Mouse (Mus musculus): Measurements from ENCODE around the gene Gm42791. TPM values are rescaled to one million over a fixed set of nuclear protein-coding genes. Genes with fewer than 3 reads are reported as not detected.
A peak's percentile ranks its signal among the peaks of the same experiment; 100 is the strongest.

Gene Gm42791
- total and polyA plus RNA-seq, 3 experiments = 0.42 to 1.3 TPM; not detected in 1

- no peak for TF ChIP-seq NELFE (IDR thresholded peaks at IDR 0.05; ENCODE audit: low read depth, low read length)
- TF ChIP-seq MAX (IDR thresholded peaks at IDR 0.05; ENCODE audit: low read length) = no peak
- 0 out of 2 replicates have a peak, but pooled peaks have one; percentile 22 for TF ChIP-seq NRF1 (IDR thresholded peaks at IDR 0.05; ENCODE audit: low read depth, low read length)
- no peak for TF ChIP-seq E2F4 (IDR thresholded peaks at IDR 0.05; ENCODE audit: insufficient replicate concordance, low read depth, low read length)
- TF ChIP-seq MXI1 (IDR thresholded peaks at IDR 0.05; ENCODE audit: low read depth, low read length) = no peak
Measured at GRCm38 (mm10) chr5:149005701-149006361, 10.9 kb upstream of the Gm42791 start (continued).

- no peaks in the 10 kb centered on the region for H3K36me3 ChIP-seq (replicated peaks in 1 of 2; ENCODE audit: control insufficient read depth in 1 of 2, insufficient read depth in 1 of 2, low read length in 1 of 2)
- peaks cover 4% of the 10 kb centered on the region for H3K9me3 ChIP-seq (replicated peaks; ENCODE audit: low read length)
- no peak overlapping the region for H3K4me3 ChIP-seq (replicated peaks in 1 of 3; ENCODE audit: low read depth in 2 of 3, low read length in 2 of 3, poor library complexity in 1 of 3)
- dilution Hi-C loops (cut with MboI; ENCODE audit: extremely low pct_ligation_motif_present, extremely low pct_unique_long_range_greater_than_20kb, low sequenced_read_pairs) = no loop called here
- no peak overlapping the region for H3K9ac ChIP-seq (ENCODE audit: insufficient read depth, low read depth)
- H3K27ac ChIP-seq (ENCODE audit: insufficient read depth, low read depth) = no peak overlapping the region
- no peak overlapping the region for H3K4me2 ChIP-seq (ENCODE audit: insufficient read depth, low read depth, poor library complexity, severe bottlenecking)
- no peaks in the 10 kb centered on the region for H3K79me2 ChIP-seq (replicated peaks; ENCODE audit: control insufficient read depth, extremely low read depth, insufficient read depth, poor library complexity, severe bottlenecking)
- peaks cover 4 to 40% of the 10 kb centered on the region in 2 experiments for H3K4me1 ChIP-seq (ENCODE audit: control insufficient read depth in 1 of 2, insufficient read depth in 2 of 2)
- no peak for TF ChIP-seq JUND (conservative IDR thresholded peaks at IDR 0.05; ENCODE audit: low read depth, low read length)
- peak; percentile 84 for TF ChIP-seq CHD2 (IDR thresholded peaks at IDR 0.05; ENCODE audit: low read length)
- TF ChIP-seq SIN3A (IDR thresholded peaks at IDR 0.05; ENCODE audit: low read length) = 0 out of 2 replicates have a peak, but pooled peaks have one; percentile 18
- peak; percentile 32; the same call in 1 of the 2 replicates for TF ChIP-seq ETS1 (conservative IDR thresholded peaks at IDR 0.05; ENCODE audit: low read depth, low read length)
- TF ChIP-seq EP300 (IDR thresholded peaks at IDR 0.05; ENCODE audit: low read length) = peak; percentile 18; the same call in 1 of the 2 replicates
- no peak for TF ChIP-seq PAX5 (IDR thresholded peaks at IDR 0.05; ENCODE audit: low read length)
- no peak for TF ChIP-seq POLR2AphosphoS2 (IDR thresholded peaks at IDR 0.05; ENCODE audit: low read depth, low read length)
- TF ChIP-seq CHD1 (IDR thresholded peaks at IDR 0.05; ENCODE audit: low read depth, low read length) = no peak
- TF ChIP-seq MEF2A (IDR thresholded peaks at IDR 0.05; ENCODE audit: borderline replicate concordance, low read depth, low read length) = no peak
- TF ChIP-seq BHLHE40 (IDR thresholded peaks at IDR 0.05; ENCODE audit: low read depth, low read length) = peak; percentile 40; the same call in 1 of the 2 replicates
- H3K27me3 ChIP-seq (replicated peaks) = no peaks in the 10 kb centered on the region
- in situ Hi-C loops (cut with MboI; ENCODE audit: low pct_ligation_motif_present, low pct_unique_long_range_greater_than_20kb, low sequenced_read_pairs) = no loop called here
- peak; percentile 58 for DNase-seq (ENCODE audit: extremely low read depth)
Measured at GRCm38 (mm10) chr5:149005083-149005482, 10.1 kb upstream of the Gm42791 start.

- in situ Hi-C loops (cut with MboI; ENCODE audit: low pct_ligation_motif_present, low pct_unique_long_range_greater_than_20kb, low sequenced_read_pairs) (no loop called here), dilution Hi-C loops (cut with MboI; ENCODE audit: extremely low pct_ligation_motif_present, extremely low pct_unique_long_range_greater_than_20kb, low sequenced_read_pairs) (no loop called here)
- Histone ChIP-seq H3K36me3 (replicated peaks in 1 of 2; ENCODE audit: control insufficient read depth in 1 of 2, insufficient read depth in 1 of 2, low read length in 1 of 2) (no peaks in the 10 kb centered on the region), H3K27me3 (replicated peaks) (no peaks in the 10 kb centered on the region), H3K9me3 (replicated peaks; ENCODE audit: low read length) (peaks cover 4% of the 10 kb centered on the region), H3K9ac (ENCODE audit: insufficient read depth, low read depth) (no peak overlapping the region), H3K4me3 (replicated peaks in 1 of 3; ENCODE audit: low read depth in 2 of 3, low read length in 2 of 3, poor library complexity in 1 of 3) (no peak overlapping the region), H3K4me1 (ENCODE audit: control insufficient read depth in 1 of 2, insufficient read depth in 2 of 2) (peaks cover 4 to 40% of the 10 kb centered on the region in 2 experiments), H3K4me2 (ENCODE audit: insufficient read depth, low read depth, poor library complexity, severe bottlenecking) (peak overlapping the region; percentile 55; the same call in 1 of the 2 replicates), H3K79me2 (replicated peaks; ENCODE audit: control insufficient read depth, extremely low read depth, insufficient read depth, poor library complexity, severe bottlenecking) (no peaks in the 10 kb centered on the region), H3K27ac (ENCODE audit: insufficient read depth, low read depth) (no peak overlapping the region)
- TF ChIP-seq IRF4 (IDR thresholded peaks at IDR 0.05; ENCODE audit: low read depth, low read length) (no peak), TCF12 (IDR thresholded peaks at IDR 0.05; ENCODE audit: low read depth, low read length) (no peak), USF2 (conservative IDR thresholded peaks at IDR 0.05; ENCODE audit: low read depth, low read length) (no peak), MXI1 (IDR thresholded peaks at IDR 0.05; ENCODE audit: low read depth, low read length) (no peak), TBP (conservative IDR thresholded peaks at IDR 0.05; ENCODE audit: low read depth, low read length) (no peak), SMC3 (IDR thresholded peaks at IDR 0.05; ENCODE audit: low read depth, low read length) (no peak), RAD21 (IDR thresholded peaks at IDR 0.05; ENCODE audit: low read depth, low read length) (no peak), GABPA (IDR thresholded peaks at IDR 0.05; ENCODE audit: insufficient replicate concordance, low read depth, low read length) (no peak), EP300 (IDR thresholded peaks at IDR 0.05; ENCODE audit: low read length) (no peak), HCFC1 (IDR thresholded peaks at IDR 0.05; ENCODE audit: low read depth, low read length) (no peak), PAX5 (IDR thresholded peaks at IDR 0.05; ENCODE audit: low read length) (no peak), POLR2A (IDR thresholded peaks at IDR 0.05; ENCODE audit: low read depth, low read length) (no peak), MAFK (IDR thresholded peaks at IDR 0.05; ENCODE audit: insufficient replicate concordance, low read length) (no peak), MAZ (IDR thresholded peaks at IDR 0.05; ENCODE audit: low read depth, low read length) (no peak), POLR2AphosphoS2 (IDR thresholded peaks at IDR 0.05; ENCODE audit: low read depth, low read length) (no peak)
- DNase-seq (ENCODE audit: extremely low read depth) = no peak
Measured at GRCm38 (mm10) chr5:149003137-149003536, 8.2 kb upstream of the Gm42791 start.
